Mouse (Mus musculus): ENCODE results near the gene Anln. TPM values are rescaled to one million over a fixed set of nuclear protein-coding genes. Genes with fewer than 3 reads are reported as not detected.

The Anln gene
- total RNA-seq, 2 experiments from 2014 or later, result 27.0 to 28.1 TPM

GRCm38 (mm10) chr9:22402976-22403375 lies 14.0 kb upstream of the Anln start:
- DNase-seq (ENCODE audit: low spot score in 2 of 2), result no peak

GRCm38 (mm10) chr9:22402001-22402400 lies 13.0 kb upstream of the Anln start:
- DNase-seq (ENCODE audit: low spot score in 2 of 2), result no peak

GRCm38 (mm10) chr9:22399021-22399420 lies 10.0 kb upstream of the Anln start:
- DNase-seq (ENCODE audit: low spot score in 2 of 2), result no peak

- DNase-seq (ENCODE audit: low spot score in 2 of 2), result no peak
Measured at GRCm38 (mm10) chr9:22394725-22395124, 5.7 kb upstream of the Anln start.

- no peak for DNase-seq (ENCODE audit: low spot score in 2 of 2)
Measured at GRCm38 (mm10) chr9:22390390-22390789, 1.4 kb upstream of the Anln start.

DNA sequence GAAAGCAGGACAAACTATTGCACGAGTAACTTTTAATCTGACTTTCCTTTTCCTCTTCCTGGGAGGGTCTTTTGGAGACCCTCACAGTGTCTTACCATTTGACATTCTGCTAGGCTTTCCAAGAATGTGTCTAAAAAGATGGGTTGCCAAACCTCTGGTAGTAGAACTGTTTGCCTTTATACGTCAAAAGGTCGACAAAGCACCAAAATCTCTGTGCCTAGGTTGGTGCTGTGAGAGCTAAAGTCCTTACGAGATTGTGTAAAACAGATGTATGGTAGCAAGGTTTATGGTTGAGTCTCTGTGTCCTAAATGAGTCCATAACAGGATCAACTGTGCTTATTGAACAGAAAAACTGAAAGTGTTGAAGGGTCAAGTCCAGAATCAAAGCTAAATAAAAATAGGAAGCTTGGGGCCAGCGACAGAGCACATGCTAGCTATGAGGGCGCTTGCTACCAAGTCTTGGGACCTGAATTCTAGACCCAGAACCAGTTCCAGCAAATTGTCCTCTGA lies 803 bp upstream of the Anln start:
- no peak for DNase-seq (ENCODE audit: low spot score in 2 of 2)

- DNase-seq (ENCODE audit: low spot score in 2 of 2), result peak in 1 of 2 experiments; percentile 31
Measured at GRCm38 (mm10) chr9:22388401-22388980, 497 bp downstream of the Anln start.

DNA sequence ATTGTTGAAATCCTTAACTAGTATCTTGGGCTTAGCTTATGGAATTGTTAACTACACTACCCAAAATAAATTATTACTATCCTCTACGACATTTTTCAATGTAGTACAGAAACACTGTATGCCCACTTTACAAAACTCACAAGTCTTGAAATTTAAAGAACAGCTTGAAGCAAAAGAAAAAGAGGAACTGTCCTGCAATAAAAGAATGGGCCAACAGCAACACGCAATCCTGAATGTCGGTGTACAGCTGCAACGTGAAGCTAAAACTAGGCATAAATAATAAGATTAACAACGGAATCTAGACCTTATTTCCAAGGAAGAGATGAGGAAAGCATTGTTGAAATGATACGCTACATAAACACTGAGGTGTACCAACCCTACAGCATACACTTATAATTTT lies 1.1 kb downstream of the Anln start:
- no peak for DNase-seq (ENCODE audit: low spot score in 2 of 2)

DNA sequence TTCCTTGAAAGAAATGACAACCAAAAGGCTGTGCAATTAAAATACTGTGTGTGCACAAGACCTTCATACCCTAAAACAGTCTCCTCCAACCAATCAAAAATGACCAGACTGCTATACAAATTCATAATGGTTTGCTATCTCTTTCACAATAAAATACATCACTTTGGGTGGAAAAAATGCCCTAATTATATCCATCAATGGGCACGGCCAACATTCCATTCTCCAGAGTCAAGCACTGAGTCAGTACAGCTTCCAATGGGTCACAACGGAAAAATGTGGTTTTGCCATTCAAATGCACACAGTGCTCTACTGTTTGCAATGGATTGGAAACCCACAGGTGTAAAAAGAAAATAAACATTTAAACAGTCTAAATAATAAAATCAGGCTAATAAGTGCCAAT lies 3.1 kb downstream of the Anln start:
- DNase-seq (ENCODE audit: low spot score in 2 of 2), result no peak

- DNase-seq (ENCODE audit: low spot score in 2 of 2), result no peak
Measured at GRCm38 (mm10) chr9:22376086-22376485, 12.9 kb downstream of the Anln start.

GRCm38 (mm10) chr9:22372760-22373159 lies 16.2 kb downstream of the Anln start:
- DNase-seq (ENCODE audit: low spot score in 2 of 2), result no peak

DNA sequence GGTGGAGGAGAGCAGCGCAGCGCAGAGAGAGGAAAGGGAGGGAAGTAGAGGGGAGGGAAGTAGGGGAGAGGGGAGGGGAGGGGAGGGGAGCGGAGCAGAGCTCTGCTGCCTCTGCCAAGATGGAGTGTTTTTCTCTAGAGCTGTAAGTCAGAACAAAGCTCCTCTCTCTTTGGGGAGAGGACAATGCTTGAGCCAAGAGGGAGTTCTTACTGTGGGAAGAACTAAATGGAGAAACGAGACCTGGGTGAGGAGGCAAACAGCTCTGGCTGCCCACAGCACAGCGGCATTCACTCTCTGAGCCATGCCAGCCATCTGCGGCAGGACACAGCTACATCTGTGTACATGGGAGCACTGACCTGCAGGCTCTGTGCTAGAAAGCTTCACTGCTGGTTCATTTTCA lies 21.0 kb downstream of the Anln start:
- no peak for DNase-seq (ENCODE audit: low spot score in 2 of 2)

DNA sequence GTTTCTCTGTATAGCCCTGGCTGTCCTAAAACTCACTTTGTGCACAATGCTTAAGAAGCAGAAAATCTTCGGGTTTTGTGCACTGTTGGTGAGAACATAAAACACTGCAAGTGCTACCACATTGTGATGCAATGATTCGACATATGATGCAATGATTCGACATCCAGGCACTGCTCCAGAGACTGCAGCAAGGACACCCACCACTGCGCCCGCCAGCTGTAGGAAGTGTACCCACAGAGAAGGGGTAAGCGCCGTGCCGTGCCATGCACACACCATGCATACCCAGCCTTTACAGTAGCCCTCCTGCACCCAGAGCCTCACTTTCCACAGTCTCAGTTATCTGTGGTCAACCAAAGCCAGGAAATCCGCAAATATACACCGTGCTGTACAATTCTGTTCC lies 22.4 kb downstream of the Anln start:
- no peak for DNase-seq (ENCODE audit: low spot score in 2 of 2)

GRCm38 (mm10) chr9:22366221-22366620 lies 22.8 kb downstream of the Anln start:
- no peak for DNase-seq (ENCODE audit: low spot score in 2 of 2)

DNA sequence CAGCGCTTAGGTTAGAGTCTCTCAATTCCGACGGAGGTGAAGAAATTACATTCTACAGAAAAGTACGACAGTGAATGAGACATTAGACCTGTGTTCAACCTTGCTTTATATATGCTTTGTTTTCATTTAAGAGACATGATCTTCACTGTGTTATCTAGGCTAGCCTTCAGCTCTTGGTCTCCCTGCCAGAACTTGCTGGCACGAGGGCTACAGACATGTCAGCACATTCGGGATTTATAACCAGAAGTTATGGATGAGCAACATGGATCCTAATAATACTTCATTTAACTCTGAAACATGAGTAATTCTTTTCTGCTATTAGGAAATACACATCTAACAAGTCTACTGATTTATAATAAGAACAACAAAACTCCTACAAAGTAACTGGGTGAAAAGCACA lies 28.1 kb downstream of the Anln start:
- DNase-seq (ENCODE audit: low spot score in 2 of 2), result no peak

- no peak for DNase-seq (ENCODE audit: low spot score in 2 of 2)
Measured at GRCm38 (mm10) chr9:22355919-22356318, 33.1 kb downstream of the Anln start.

DNA sequence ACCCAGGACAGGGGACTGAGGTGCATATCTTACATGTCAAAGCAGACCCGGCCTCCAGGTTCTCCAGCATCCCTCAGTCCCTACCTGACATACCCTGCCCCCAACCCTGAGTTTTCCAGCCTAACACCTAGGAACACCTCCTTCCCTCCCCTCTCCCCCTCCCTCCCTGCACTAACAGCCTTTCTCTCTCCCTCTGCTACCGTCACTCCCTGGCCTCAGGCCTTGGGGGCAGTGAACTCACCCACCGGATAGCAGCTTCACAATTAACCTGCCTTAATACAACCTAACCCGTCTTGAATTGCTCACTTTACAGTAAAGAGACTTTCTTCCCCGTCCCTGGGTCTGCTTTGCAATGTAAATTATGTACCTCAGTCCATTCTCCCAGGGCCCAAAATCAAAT lies 35.1 kb downstream of the Anln start:
- no peak for DNase-seq (ENCODE audit: low spot score in 2 of 2)

DNA sequence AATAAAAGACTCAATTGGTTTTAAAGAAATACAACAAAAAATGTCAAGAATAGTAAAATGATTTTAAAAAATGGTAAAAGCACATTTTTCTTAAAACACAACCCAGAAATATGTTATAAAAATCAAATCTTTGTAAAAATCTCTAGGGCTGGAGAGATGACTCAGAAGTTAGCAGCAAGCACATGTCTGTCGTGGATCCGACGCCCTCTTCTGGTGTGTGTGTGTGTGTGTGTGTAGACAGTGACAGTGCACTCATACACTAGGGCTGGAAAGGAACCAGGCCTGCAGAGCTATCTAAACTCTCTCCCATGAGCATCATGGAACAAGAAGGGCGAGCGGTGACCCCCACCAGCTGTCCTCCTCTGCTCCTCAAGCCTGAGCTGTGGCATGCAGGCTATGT lies 35.5 kb downstream of the Anln start:
- no peak for DNase-seq (ENCODE audit: low spot score in 2 of 2)

DNA sequence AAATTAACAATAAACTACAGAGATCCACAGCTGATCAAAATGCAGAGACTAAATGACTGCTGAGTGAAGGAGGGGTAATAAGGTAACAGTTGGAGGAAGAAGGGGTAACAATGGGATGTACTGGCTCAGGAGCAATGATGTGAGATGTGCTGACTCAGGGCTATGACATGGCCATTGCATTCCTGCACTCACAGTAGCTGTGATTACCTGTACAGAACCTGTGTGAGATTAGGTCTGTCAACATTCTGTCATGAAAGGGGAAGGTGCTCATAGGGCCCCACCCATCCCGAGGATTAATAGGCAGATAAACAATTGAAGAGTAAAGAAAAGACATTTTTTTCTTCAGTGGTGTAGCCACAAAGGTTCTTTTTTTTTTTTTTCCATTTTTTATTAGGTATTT lies 48.7 kb downstream of the Anln start:
- no peak for DNase-seq (ENCODE audit: low spot score in 2 of 2)

- no peak for DNase-seq (ENCODE audit: low spot score in 2 of 2)
Measured at GRCm38 (mm10) chr9:22337217-22337616, 51.8 kb downstream of the Anln start.

GRCm38 (mm10) chr9:22327475-22328387 lies 61.3 kb downstream of the Anln start:
- DNase-seq (ENCODE audit: low spot score in 2 of 2), result peak; percentile 67 to 72

DNA sequence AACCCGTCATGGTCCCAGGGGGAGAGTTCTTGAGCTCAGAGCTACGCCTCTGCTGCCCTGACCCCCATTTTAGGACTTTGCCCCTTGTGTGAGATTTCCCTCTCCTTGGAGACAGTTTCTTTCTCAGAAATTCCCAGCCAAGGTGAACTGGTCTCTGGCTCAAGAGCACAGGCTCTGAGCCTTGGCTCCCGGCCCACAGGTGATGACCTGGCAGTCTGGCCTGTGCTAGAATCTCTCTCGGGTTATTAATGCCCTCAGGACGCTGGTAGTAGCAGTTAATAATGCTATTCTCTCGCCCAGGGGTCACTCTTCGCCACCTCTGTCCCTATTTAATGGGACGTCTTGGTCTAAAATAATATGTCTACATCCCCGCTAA lies 61.9 kb downstream of the Anln start:
- DNase-seq (ENCODE audit: low spot score in 2 of 2), result no peak

DNA sequence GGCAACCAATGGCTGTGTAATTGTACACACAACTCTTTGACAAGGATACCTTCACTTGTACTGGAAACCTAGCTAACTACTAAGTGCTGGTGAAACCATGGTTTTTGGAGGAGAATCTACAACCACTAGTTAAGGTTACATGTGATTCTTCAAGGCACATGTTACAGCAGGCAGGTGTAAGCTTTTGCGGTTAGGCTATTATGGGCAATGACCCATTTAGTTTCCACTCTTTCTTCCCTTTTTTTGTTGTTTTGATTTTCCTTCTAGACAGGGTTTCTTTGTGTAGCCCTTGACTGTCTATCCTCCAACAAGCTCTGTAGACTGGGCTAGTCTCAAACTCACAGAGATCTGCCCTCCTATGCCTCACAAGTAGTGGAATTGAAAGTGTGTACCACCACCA lies 64.4 kb downstream of the Anln start:
- no peak for DNase-seq (ENCODE audit: low spot score in 2 of 2)

All from adrenal gland, postnatal 4 days (tissue).